Mouse (Mus musculus) adipose tissue, adult 10 weeks (tissue): ENCODE measurements around the gene Ubac1. TPM values are rescaled to one million over a fixed set of nuclear protein-coding genes. Genes with fewer than 3 reads are reported as not detected.

Source experiments
- polyA plus RNA-seq: library from polyadenylated mRNA; stranded (reverse); fragments of 350-450 nt; fragmentation: Illumina TruSeq; extraction: RNeasy Lipid Tissue Mini Kit (QIAGEN cat#74804); gene quantifications from one replicate; pipeline ENCODE4 v1.2.3, GENCODE M21; 2014; ENCODE audit warnings: low read depth, low replicate concordance

The Ubac1 gene
- polyA plus RNA-seq: 34.7 TPM

DNA sequence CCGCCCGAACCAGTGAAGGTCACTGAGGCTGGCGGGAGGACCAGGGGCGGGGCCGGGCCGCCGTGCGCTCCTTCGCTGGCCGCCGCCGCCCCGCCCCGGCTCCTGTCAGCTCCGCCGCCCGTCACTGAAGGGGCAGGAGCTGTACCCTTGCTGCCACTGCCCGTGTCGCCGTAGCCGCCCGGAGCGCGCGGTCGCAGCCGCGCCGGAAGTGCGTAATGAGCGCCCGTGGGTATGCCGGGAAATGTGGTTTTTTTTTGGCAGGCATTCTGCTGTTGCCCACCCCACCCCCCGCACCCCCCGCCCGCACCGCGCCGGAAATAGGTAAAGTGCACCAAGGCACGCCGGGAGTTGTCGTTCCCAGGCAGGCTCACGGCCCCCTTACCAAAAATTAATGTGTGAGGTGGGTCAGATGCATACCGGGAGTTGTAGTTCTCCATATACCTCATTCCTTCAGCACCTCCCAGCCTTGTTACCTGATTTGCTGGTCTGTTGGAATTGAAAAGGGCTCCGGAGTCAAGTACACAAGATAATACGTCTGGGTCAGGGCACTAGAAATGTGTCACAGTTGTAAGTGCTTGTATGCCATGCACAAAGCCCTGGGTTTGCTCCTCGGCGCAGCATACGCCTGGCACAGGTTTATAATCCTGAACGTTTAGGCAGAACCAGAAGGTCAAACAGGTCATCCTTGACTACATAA is at the start of gene Ubac1:
TSS of gene Ubac1 (minus strand) at position 187 of the 697 bp plus-strand sequence.

DNA sequence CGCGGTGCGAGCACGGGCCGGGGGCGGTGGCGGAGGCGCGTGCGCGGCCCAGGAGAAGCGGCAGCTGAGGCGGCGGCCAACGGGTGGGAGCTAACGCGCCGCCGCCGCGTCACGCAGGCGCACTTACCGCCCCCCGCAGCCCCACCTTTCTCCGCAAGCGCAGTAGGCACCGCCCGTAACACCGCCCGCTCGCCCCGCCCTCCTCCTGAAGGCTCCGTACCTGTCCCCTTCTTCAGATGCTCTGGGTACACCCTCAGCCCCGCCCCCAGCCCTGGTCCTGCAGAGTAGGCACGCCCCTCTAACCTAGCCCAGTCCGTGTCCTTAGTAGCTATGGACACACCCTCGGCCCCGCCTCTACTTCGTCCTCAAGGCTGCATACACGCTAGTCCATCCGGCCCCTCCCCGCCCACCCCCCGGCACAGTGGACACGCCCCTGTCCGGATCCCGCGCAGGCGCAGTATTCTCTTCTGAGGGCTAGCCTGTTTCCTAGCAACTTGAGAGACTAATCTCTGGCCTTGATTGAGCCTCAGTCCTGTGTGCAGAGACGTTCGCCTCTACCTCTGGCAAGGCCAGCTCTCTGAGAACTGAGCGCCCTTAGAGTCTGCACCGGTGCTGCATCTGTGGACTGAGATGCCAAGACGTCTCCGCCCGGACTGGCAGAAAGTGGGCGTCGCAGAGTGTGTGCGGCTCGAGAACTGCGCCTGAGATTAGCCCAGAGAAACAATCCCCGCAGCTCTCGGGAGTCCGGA is 38.2 kb downstream of the Ubac1 start, which contains the start of gene Camsap1:
TSS of gene Camsap1 (minus strand) at position 124 of the 749 bp plus-strand sequence.

Other genes starting within 250 kb of the Ubac1 start
- not detected for gene Lcn11, start 244.7 kb downstream of the Ubac1 start, polyA plus RNA-seq
- not detected for gene Gm13539, start 239.5 kb downstream of the Ubac1 start, polyA plus RNA-seq
- 1.5 TPM for gene Glt6d1, start 205.9 kb downstream of the Ubac1 start, polyA plus RNA-seq
- gene Lcn9, start 198.6 kb downstream of the Ubac1 start, polyA plus RNA-seq: 3,717 TPM
- gene Sohlh1, start 174.5 kb downstream of the Ubac1 start, polyA plus RNA-seq: 0.32 TPM
- gene Kcnt1, start 158.0 kb downstream of the Ubac1 start, polyA plus RNA-seq: 15.6 TPM
- gene Camsap1, start 38.5 kb downstream of the Ubac1 start, polyA plus RNA-seq: 14.4 TPM
- gene Nacc2, start 101.5 kb upstream of the Ubac1 start, polyA plus RNA-seq: 22.2 TPM
- 0.15 TPM for gene Lhx3, start 186.5 kb upstream of the Ubac1 start, polyA plus RNA-seq
- gene Qsox2, start 215.8 kb upstream of the Ubac1 start, polyA plus RNA-seq: 53.8 TPM